Mouse (Mus musculus): ENCODE data around the gene Med24. TPM values are rescaled to one million over a fixed set of nuclear protein-coding genes. Genes with fewer than 3 reads are reported as not detected.

The Med24 gene
- 119 and 126 TPM in 2 replicates for polyA plus RNA-seq (2012; rRNA removed)

DNA sequence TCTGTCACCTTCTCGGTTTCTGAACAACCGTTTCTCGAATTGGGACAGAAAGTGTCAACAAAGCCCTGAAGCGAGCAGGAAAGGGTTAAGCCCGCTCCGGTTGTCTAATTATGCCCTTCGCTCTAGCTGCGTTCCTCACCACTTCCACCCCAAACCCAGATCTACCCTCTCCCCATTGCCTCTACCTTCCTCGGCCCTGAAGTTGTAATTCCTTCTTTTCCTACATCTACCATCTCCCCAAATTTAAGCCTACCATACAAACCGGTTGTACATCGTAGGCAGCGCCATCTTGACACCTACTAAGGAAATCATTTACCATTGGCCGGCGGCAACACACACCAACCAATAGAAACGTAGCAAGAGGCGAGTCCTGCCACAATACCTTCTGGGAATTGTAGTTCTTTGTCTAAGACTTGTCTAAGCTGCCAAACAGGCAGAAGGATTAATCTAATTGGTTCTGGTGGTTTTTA, at the start of gene Med24:
TSS of gene Med24 (minus strand) at position 317 of the 470 bp plus-strand sequence.

DNA sequence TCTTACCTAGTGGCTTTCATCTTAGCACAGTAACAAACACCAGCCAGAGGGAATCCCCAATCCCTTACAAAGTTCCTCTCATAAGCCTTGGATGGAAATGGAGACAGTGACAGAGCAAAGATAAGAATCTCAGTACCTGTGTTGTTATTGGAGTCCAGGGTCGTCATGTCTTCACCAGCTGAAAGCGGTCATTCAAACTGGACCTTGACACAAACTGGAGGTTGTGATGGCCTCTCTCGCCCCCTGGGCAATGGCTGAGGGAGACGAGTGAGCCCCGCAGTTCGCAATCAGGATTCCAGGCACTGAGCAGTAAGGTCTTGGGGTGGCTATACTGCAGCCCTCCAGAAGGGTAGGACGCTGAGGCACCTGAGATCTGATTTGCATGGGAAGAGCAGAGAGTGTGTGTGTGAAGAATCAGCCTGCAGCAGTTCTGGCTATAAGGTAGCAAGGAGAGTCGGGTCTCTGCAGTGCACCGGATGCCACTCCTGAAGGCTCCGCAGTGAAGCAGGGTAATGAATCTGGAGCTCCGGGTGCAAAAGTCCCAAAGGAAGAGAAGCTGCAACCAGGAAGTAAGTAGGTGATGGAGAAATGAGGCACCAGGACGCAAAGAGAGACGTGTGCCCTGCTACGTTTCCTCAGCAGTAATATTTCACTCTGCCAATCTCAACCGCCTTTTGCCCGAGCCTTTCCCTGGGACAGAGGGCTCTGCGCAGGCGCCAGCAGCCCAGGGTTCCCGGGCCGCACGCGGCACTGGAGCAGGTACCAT, 45.5 kb upstream of the Med24 start, which contains the start of gene Nr1d1:
TSS of gene Nr1d1 (minus strand) at position 752 of the 766 bp plus-strand sequence.

DNA sequence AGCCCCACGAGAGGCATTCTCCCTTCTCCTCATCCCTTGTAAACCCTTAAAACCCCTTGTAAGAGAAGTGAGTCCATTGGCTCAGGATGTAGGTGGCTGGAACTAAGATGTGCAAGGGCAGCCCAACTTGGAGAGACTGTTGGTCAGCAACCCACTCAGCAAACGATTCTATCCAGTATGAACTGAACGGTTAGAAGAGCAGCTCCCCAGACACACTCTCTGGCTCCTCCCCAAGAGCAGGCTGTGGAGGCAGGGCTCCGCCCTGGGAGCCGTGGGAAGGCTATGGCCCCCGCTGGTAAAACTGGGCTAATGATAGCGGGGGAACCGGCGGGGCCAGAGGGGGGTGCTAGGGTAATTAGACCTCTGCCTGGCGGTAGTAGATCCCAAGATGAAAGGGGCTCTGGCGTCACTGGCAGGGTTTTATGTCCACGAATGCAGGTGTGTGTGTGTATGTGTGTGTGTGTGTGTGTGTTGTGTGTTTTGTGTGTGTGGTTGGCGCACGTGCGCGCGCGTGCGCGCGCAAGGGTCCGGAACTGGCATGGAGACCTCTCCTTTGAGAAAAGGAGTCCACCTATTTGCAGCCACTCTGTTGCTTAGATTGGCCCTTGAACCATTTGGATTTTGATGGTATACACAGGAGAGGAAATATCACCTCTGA, 11.3 kb upstream of the Med24 start, which contains the start of gene Thra:
TSS of gene Thra (plus strand) at position 246 of the 658 bp plus-strand sequence.

DNA sequence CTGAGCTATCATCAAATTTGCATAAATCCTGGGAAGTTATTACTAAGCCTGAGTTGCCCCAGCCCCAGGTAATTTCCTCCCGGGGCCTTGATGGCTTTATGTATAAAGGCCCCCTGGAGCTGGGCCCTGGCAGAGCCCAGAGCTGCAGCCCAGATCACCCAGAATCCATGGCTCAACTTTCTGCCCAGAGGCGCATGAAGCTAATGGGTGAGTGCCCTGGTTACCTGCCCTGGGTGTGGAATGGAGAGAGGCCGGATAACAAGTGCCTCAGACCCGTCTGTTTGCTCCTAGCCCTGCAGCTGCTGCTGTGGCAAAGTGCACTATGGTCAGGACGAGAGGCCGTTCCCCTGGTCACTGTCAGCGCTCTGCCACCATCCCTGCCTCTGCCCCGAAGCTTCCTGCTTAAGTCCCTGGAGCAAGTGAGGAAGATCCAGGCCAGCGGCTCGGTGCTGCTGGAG, 28.0 kb downstream of the Med24 start, which contains the start of gene Csf3:
TSS of gene Csf3 (plus strand) at position 51 of the 458 bp plus-strand sequence.

DNA sequence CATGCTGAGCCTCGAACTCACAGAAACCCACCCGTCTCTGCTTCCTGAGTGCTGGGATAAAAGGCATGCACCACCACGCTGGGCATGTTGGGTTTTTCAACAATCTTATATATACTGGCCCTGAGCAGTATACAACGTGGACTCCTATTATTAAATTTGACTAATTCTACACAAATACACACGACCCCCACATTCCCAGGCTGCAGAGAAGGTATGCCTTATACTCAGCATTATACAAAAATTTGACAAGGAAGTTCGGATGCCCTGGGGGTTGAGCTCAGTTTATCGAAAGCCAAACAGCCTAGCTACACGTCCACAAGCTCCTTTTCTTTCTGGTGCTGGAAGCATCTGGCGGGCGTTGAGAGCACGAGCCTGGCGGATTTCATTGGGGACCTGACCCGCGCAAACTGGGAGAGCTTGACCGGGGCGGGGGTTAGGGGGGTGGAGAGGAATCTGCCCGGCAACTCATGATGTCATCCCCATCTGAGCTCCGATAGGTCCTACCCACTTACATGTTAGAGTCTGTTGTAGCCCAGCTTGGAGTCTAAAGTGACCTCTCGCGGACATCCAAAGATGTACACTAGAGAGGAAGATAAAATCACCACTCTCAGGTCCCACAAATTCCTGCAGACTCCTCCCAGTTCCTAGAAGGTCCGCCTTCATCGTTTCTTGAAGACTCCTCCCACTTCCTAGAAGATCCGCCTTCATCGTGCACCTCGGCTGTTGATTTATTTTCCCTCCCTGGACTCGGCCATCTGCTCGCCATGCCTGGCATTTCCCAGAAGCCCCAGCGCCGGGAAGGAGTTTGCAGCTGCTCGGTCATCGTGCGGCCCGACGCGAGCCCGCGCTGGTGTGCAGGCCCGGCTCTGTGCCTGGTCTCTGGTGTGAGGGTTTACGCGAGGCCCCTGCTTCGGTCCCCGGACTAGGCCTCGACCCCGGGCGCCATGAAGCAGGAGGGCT, 47.2 kb downstream of the Med24 start, which contains the start of gene Psmd3:
TSS of gene Psmd3 (plus strand) at position 769 of the 960 bp plus-strand sequence.

DNA sequence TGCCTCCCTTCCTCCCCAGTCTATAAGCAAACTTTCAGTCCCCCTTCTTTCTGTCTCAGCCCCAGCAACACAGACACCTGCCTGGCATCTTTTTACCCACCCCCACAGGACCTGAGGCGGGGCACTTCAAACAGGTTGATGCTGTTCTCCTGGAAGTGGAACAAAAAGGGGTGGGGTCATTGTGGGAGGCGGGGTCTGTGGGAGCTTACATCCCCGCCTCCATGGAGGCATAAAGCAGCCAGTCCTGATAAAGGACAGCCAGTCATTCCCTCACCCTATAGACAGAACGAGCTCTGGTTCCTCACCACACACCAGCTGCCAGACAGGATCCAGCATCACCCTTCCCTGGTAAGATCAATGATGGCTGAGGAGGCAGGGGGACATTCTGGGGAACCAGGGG, 65.1 kb downstream of the Med24 start, which contains the start of gene Gsdma:
TSS of gene Gsdma (plus strand) at position 261 of the 400 bp plus-strand sequence.

Other genes starting within 250 kb of the Med24 start
- gene Ikzf3, start 183.4 kb downstream of the Med24 start, polyA plus RNA-seq (2012; rRNA removed), result 0.08 and 0.10 TPM in 2 replicates
- gene Zpbp2, start 178.3 kb downstream of the Med24 start, polyA plus RNA-seq (2012; rRNA removed), result 0.11 and 0.23 TPM in 2 replicates
- gene Ormdl3, start 142.1 kb downstream of the Med24 start, polyA plus RNA-seq (2012; rRNA removed), result 105 and 111 TPM in 2 replicates
- gene Lrrc3c, start 131.1 kb downstream of the Med24 start, polyA plus RNA-seq (2012; rRNA removed), result not detected in 2 replicates
- gene Gm12355, start 103.8 kb downstream of the Med24 start, polyA plus RNA-seq (2012; rRNA removed), result 0.23 and 0.32 TPM in 2 replicates
- gene Gsdma3, start 103.1 kb downstream of the Med24 start, polyA plus RNA-seq (2012; rRNA removed), result not detected in 2 replicates
- not detected in 2 replicates for gene Gsdma2, start 82.7 kb downstream of the Med24 start, polyA plus RNA-seq (2012; rRNA removed)
- 0.01 TPM in 1 of 2 replicates, not detected in the other for gene Gsdma, start 65.1 kb downstream of the Med24 start, polyA plus RNA-seq (2012; rRNA removed)
- 177 and 191 TPM in 2 replicates for gene Psmd3, start 46.9 kb downstream of the Med24 start, polyA plus RNA-seq (2012; rRNA removed)
- gene Csf3, start 28.2 kb downstream of the Med24 start, polyA plus RNA-seq (2012; rRNA removed), result not detected in 2 replicates
- gene Thra, start 11.2 kb upstream of the Med24 start, polyA plus RNA-seq (2012; rRNA removed), result 1,068 and 1,110 TPM in 2 replicates
- 4.5 and 5.2 TPM in 2 replicates for gene Nr1d1, start 45.9 kb upstream of the Med24 start, polyA plus RNA-seq (2012; rRNA removed)
- gene Msl1, start 66.1 kb upstream of the Med24 start, polyA plus RNA-seq (2012; rRNA removed), result 94.0 and 95.7 TPM in 2 replicates
- 51.0 and 55.2 TPM in 2 replicates for gene Casc3, start 75.5 kb upstream of the Med24 start, polyA plus RNA-seq (2012; rRNA removed)
- 50.2 and 56.1 TPM in 2 replicates for gene Rapgefl1, start 107.3 kb upstream of the Med24 start, polyA plus RNA-seq (2012; rRNA removed)
- gene Wipf2, start 134.2 kb upstream of the Med24 start, polyA plus RNA-seq (2012; rRNA removed), result 9.4 and 10.4 TPM in 2 replicates
- gene Cdc6, start 178.4 kb upstream of the Med24 start, polyA plus RNA-seq (2012; rRNA removed), result 1.8 and 2.7 TPM in 2 replicates
- 7.2 and 8.4 TPM in 2 replicates for gene Rara, start 198.4 kb upstream of the Med24 start, polyA plus RNA-seq (2012; rRNA removed)